Mouse (Mus musculus) embryo, embryonic 11.5 days (tissue): ENCODE data around the gene Igsf8.
"Not testable (repeated sequence)": the region's sequence is repeated elsewhere in the genome, so short reads cannot be mapped to it uniquely, and the experiment has no call there.

ENCODE experiments used
- DNase-seq: peaks from one replicate; pipeline ENCODE4 v3.0.0-alpha.2; 2012; ENCODE audit warnings: low read depth, low spot score

Gene Igsf8

DNA sequence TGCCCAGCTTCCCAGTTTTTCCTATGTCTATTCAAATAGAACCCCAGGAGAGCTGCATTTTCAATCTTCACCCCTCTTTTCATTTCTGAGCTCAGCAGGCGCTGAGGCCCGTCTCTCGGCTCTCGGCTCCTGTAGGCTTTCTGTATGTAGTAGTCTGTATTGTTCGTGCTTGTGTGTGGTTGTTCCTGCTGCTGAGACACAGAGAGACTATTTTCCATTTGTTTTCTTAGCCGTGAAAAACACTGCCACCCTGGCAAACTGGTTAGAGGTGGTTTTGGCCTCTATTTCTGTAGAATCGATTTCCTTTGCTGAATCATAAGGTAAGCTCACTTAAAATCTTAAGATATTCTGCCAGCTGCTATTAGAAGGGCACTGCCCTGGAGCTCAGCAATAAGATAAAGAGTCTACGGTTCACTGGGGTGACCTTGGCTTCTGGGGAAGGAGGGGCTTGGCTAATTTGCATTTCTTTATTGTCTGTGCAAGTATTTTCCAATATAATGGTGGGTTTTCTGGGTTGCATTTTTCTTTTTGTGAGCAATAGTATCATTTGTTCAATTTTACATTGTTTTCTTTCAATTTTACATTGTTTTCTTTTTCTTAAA, at the start of gene Igsf8:
Gene Igsf8 (plus strand): TSS at position 165 of the 602 bp plus-strand sequence.
- no peak for DNase-seq

DNA sequence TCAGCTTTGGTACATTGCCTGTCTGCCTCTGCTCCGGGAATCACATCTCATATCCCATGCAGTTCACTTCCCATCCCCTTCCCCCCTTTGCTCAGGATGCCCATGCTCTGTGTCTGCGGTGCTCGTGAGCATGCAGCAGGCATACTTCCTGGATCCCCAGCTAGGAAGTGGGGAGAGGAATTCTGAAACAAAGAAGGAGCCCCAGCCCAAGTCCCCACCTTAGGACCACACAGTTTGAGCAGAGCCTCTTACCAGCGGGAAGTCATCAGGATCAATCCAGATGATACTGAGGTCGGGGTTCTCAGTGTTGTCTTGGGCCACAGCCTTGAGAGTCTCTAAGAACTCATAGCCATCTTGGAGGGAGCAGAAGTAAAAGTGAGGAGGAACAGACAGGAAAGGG, 48.7 kb upstream of the Igsf8 start:
- DNase-seq: no peak

DNA sequence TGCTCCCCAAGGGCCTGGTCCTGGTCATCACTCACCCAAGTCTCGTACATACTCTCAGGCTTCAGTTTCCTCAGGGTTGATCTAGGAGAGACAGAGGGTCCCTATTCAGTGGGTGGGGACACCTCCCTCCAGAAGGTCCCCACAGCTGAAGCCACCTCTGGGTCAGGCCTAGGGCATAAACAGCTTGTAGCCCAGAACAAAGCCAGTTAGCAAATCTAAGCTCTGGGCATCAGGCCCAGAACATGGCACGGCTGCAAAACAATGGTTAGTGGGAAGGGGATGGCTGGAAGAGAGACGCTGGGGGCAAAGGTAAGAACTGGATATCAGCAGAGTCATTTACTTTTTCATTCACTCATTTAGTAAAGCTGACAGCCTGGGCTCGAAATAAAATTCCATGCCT, 47.7 kb upstream of the Igsf8 start:
- no peak for DNase-seq

DNA sequence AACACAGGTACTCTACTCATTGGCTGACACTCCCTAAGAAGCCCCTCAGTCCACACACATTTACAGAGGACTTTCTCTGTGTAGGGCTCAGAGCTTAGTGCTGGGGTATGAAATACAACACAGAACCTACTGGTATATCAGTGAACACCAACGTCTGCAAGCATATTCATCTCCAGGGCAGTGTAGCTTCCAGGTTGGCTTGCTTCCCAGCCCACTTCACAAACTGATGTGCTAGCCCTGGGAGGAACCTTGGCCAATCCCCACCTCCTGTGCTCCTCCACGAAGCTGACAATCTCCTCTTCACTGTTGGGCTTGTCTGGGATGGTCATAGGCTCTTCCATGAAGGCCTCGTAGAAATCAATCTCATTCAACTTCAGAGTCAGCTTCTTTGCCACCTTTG, 46.7 kb upstream of the Igsf8 start:
- DNase-seq: no peak

DNA sequence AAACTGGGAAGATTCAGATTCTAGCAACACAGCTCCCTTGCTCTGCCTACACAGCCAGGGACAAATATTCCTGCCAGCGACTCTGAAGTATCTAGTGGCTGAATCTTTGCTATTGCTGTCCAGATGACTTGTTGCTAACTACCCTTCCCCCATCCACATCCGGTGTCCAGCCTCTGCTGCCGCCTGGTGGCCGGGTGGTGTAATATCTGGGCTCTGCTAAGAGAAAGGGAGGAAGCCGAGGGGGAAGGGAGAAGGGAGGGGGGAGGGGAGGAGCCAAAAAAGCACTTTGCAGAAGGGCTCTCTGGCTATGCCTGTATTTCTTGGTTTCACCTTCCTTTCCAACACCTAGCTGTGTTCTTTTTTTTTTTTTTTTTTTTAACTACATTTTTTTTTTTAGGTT, 44.3 kb upstream of the Igsf8 start:
- peak; percentile 85 for DNase-seq

DNA sequence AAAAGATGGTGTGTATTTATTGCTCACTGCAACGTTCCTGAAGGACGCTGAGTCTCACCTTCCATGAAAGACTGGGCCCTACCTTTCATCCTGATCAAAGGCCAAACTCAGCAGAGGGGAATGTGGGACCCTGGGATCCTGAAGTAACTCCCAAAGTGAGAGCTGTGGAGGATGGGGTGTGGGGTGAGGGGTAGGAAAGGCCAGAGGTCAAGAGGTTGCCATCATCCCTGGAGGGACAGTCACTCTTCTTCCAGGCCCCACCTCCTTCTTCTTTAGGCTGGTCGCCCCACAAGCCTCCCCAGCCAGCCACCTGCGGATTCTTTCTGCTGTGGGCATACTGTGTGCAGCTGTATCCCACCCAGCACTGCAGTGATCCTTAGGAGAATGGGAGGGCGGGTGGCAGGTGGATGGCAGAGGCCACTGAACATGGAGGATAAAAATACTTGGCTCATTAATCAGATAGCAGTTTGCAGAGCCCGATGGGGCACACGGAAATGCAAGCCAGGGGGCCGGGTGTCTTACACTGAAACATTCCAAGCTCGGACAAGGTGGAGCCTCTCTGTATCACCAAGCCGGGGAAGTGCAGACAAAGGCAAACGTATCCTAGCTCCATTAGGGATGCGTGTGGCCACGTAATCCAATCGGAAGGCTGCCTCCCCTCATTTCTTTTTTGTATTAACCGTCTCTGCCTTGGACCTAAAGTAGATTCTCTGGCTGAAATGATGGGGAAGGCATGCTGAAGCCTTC, 43.1 kb upstream of the Igsf8 start:
- DNase-seq: no peak

DNA sequence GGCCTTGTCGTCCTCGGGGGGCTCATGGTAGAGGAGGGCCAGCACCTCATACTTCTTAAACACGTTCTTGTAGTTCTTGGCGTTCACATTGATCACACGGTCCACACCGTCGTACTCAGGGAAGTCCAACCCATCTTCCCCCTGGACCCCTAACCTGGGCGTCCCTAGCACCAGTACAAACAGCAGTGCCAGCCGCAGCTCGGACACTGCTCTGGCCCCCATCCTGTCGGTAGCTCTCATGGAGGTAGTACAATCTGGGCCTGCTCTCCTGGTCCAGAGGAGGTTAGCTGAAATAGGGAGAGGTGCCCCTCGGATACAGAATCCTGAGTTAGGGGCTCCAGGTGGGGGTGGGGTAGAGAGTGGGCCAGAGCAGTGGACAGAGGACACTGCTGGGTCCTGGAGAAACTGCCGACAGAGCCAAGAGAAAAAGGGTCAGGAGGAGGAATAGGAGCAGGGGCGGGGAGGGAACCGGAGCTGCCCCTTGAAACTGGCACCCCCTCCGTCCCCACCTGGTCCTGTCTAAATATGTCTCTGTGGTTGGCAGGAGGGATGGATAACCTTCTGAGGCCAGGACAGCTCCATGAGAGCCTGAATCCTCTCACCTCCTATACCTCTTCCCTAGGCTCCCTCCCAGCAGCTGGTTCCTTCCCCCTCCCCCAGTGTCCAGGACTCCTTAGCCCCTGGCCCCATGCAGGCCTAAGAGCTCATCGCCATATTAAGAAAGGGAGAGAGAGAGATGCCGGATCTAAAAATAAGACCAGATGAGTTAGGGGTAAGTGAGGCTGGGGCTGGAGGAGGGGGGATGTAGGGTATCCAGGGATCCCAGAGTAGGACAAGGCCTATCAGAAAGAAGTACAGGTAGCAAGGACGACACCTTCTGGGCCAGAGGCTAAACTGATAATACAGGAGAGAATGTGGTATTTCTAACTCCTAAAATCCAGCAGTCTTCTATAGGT, 41.7 kb upstream of the Igsf8 start, which contains the start of gene Casq1:
Gene Casq1 (minus strand): TSS at position 418 of the 956 bp plus-strand sequence.
- no peak for DNase-seq

DNA sequence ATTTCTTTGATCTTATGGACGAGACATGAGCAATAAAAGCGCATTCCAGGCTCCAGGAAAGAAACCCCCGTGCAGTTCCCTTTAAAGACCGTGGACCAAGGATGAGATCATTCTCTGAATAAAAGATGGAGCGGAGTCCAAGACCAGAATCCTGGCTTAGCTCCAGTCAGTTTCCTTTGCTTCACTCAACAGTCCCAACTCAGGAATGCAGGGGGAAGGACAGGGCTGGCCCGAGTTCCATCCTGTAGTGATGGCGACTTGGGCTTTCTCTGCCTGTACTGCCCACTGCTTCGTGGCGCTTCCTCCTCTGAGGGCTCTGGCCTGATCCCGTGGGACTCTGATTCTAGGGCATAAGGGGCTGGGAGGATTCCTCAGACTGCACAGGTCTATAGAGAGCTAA, 41.0 kb upstream of the Igsf8 start:
- DNase-seq: no peak

DNA sequence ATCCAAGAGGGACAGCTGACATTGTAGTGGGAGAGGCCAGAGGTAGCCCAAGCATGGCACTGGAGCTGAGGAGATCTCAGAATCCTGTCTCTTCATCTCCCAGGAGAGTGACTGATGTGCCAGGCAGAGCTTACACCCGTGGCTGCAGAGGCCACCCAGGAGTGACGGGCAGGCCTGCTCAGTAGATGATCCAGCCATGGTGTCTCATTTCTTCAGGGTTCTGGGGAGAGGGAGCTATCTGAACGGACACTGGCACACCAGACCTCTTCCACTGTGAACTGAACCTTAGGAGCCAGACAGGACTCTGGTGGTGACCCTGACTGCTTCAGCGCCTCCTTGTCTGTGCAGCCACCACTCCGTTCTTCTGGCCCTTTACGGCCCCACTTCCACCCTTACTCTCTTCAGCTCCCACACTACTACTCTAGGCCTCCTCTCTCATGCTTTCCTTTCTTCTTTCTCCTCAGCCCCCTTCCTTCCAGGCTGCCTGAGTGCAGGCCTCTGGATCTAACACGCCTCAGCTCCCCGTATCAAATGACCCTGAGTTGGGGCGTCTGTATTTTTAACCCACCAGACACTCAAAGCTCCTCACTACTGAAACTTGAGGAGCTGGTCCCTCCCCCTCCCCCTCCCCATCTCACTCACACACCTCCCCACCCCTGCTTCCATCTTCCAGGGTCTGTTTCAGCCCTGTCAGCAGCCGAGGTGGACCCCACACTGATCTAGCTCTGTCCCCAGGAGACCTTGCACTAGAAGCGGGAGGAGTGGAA, 40.0 kb upstream of the Igsf8 start:
- DNase-seq: no peak

DNA sequence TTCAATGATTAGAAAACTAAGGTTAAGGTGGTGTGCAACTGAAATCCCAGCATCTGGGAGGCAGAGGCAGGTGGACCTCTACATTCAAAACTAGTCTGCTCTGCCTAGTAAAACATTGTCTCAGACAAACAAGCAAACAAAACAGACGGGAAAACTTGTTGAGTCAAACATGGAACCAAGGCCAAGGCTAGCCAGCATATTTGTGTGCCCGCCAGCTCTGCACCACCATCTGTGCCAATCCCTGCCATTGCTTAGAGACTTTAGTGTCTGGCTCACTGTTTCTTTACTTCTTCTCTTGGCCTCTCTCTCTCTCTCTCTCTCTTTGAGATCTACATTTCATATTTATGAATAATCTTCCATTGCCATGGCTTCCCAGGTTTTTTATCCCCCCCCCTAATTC, 33.2 kb upstream of the Igsf8 start:
- DNase-seq: no peak

DNA sequence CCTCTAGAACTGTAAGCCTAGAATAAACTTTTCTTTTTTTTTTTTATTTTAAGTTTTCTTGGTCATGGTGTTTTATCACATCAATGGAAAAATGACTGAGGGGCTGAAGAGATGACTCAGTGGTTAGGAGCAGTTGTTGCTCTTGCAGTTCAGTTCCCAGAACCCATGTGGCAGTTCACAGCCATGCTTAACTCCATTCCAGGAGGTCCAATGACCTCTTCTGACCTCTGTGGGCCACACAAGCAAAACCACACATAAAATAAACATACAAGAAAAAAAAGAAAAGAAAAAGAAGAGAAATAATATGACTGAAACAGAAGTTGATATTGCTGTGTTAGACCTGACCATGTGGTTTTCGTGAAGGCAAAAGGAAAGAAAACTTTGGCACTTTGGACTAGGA, 32.2 kb upstream of the Igsf8 start:
- no peak for DNase-seq

DNA sequence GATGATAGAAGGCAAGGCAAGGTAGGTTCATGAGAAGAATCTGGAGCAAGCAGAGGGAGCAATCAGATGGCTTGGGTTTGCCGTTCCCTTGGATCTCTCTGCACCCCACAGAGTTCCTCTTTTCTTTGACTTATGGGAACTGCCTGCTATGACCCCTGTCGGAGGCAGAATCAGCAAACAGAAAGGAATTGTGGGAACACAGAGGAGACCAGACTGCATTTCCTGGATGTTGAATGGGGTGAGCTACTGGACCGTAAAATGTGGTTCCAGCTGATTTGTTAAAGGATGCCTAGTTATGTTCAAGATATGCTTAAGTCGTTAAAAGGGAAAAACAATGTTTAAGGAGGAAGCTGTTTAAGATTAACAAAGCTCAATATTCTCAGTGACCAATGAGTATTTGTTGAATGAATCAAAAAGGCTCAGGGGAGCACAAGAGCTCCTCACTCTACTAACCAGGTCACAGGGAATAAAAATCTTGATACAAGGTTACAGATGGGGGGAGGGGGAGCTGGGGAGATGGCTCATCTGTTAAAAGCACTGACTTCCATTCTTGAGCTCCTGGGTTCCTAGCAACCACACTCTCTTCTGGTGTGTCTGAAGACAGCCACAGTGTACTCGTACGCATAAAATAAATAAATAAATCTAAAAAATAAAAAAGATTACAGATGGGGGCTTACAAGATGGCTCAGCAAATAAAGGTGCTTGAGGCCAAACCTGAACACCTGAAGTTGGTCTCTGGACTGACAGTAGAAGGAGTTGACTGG, 20.3 kb upstream of the Igsf8 start:
- no peak for DNase-seq

DNA sequence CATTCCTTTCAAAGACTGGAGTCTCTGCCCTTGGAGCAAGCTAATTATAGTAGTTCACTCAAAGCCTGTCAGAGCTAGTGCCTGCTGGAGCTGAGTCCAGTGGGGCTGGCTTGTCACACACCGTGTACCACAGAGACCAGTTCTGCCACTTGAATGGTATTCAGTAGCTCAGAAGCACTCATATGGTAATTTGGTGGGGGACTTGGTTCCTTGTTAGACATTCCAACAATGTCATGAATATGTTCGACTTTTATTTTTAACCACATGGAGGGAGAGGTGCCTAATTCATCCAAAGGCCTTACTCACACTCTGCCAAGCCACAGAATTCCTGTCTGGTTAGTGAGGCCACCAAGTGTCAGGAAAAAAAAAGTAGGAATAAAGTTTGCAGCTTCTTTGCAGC, 19.0 kb upstream of the Igsf8 start:
- DNase-seq: no peak

DNA sequence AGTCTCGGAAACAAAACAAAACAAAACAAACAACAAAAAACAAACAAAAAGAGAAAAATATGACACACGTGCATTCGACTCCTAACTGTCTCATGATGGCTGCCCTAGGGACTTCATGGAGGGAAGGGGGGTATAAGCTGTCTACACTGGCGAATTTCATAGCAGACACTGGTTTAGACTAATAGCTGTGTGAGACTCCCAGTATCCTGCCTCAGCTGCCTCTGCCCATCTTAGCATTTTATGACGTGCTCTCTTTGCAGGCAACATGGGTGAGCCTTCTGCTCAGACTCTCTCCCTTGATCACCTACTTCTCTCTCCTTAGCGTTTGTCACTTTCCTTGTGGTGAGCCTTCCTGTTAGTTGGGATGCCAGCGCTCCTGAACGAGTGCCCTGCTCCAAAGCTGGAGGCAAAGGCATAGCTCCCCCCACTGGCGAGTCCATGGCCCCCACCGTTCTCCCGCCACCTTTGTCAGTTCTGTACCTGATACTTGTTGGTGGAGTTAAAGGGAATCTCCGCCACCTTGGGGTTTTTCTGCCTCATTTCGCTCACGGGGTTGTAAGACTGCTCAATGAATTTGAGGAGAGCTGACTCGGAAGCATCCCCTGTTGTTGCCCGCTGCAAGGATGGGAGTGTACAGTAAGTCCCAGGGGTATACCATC, 17.8 kb upstream of the Igsf8 start:
- DNase-seq: no peak

DNA sequence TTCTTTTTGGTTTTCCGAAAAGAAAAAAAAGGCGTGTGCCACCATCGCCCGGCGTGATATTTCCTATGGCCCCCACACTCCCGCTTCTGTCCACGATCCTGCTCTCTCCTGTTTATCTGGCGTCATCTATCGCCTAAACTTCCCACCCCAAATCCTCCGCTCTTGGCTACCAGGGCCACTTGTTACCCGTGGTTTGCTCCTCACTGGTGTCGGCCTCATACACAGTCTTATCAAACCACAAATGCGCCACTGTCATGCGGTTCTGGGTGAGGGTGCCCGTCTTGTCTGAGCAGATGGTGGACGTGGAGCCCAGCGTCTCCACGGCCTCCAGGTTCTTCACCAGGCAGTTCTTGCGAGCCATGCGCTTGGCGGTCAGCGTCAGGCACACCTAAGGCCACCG, 16.8 kb upstream of the Igsf8 start:
- not testable (repeated sequence) for DNase-seq

DNA sequence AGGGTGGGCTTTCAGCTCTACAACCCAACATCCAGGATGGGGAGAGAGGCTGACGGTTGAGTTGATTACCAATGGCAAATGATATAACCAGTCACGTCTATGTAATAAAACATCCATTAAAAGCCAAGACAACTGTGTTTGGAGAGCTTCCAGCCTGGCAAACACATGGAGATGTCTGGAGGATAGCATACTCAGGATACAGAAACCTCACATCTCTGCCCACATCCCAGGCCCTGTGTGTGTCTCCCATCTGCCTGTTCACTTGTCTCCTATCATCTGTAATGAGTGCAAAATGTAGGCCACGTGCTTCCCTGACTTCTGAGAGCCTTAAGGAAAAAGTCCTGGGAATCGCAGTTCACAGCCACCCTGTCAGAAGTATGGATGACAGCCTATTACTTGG, 14.2 kb upstream of the Igsf8 start:
- DNase-seq: no peak

DNA sequence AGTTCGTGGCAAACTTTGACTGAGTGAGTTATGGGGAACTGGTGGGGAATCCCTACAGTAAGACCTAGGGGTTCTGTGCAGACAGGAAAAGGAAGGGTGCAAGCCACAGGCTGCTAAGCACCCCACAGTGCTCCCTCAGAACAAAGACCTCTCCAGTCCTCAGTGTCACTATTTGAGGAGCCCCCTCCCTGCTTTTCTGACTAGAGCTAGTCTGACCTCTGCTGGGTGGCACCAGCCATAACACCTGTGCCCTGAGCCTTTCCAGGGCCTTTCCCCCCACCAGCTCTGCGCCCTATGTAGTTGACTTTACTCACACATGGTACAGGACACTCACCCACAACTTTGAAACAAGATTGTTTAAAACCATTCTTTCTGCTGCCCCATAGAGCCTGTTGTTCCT, 13.8 kb upstream of the Igsf8 start:
- no peak for DNase-seq

DNA sequence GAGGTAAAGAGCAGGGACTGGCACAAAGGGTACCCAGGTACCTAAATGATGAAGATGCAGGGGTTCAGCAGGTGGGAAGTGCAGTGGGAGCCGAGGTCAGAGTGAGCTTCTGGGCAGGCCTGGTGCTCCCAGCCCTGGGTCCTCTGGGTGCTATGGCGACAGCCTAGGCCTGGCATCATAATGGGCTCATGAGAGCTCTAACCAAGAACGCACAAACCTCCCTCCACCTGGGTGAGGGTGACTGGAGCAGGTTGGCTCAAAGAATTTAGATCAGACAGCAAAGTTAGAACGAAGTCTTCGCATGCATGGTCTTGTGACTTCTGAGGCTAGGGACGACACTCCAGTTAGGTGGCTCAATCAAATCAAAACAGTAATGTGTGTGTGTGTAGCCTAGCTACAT, 3.1 kb upstream of the Igsf8 start, which contains the start of gene Atp1a4:
Gene Atp1a4 (minus strand): TSS at position 101 of the 400 bp plus-strand sequence.
- DNase-seq: no peak

DNA sequence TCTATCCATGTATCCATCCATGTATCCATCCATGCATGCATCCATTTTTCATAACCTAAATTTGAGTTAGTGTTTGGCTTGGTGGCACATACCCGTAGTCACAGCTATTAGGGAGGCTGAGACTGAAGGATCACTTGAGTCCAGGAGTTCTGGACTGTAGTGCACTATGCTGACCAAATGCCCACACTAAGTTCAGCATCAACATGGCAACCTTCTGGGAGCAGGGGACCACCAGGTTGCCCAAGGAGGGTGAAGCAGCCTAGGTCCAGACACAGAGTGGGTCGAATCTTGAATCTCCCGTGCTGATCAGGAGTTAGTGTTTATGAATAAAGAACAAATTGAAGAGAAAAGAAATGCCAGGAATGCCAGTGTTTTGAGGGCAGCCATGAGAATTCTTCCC, 9.8 kb downstream of the Igsf8 start:
- DNase-seq: no peak

DNA sequence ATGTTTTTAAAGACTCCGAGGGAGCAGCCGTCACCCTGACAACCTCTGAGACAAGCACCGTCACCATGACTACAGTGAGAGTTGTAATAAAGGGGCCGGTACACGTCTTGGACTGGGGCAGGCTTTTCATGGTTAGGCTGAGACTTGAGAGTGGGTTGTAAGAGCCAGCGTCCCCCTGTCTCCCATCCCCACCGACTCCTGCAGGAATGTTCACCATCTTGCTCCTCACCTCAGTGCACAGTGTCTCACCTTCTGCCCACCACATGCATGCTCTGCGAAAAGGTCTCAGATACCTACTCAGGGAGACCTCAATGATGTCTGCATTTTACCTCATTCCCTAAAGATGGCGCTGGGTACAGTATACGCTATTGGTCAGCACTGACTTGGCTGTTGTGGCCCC, 10.3 kb downstream of the Igsf8 start:
- DNase-seq: no peak
